Comparison of ENCODE assay signal across 8 mouse cellular contexts in the genomic region with DNA sequence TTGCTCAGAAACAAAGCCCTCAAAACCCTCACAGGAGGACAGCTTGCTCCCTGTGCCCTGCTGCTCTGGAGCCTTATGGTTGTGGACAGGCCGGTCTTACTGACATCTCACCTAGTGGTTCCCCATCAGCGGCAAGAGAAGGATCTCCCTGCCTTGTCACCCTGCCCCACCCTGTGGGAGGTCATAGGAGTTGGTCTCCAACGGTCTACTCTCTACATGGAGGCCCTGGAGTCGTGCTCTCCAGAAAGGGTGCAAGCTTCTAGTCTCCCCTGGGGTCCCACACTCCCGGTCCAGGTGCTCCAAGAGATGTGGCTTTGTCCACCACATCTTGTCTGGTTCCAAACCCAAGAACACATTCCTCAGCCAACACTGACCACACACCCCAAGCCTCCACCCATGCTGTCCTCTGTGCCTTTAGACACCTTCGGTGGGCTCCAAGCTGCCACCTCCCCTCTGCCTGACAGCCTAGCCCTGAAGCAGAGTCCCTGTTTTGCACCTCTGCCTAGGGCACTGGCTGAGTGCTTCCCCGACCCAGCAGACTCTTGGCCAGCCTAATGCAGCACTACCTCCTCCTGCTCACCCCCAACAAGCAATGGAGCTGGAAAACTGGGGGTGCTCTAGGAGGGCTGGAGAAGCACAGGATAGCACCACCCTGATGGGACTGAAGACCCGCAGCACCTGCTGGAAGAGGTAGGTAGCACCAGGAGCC. TPM values are rescaled to one million over a fixed set of nuclear protein-coding genes. Genes with fewer than 3 reads are reported as not detected.
DNase-seq lines count a peak whose midpoint lies in the region; ATAC-seq and TF ChIP-seq lines count a peak whose summit lies in the region.

No protein-coding gene starts in this region.

- DNase-seq in heart, postnatal 4 days: no peak
- DNase-seq in Patski (ENCODE audit: low read depth, low spot score): no peak
- DNase-seq in layer of hippocampus, adult 9-11 months: no peak
- no peak for DNase-seq in left cerebral cortex, postnatal 4 days
- DNase-seq in urinary bladder, postnatal 14 days (ENCODE audit: low spot score): no peak

- CTCF ChIA-PET in Patski (lab: Charles Lee): interaction anchor here (1.2 kb wide), 1 partner anchor 193 kb away, joined by 4 read pairs; no protein-coding TSS in a partner anchor

- H3K9ac ChIP-seq in heart, embryonic 14.5 days (ENCODE audit: low read length): peak overlapping the region; percentile 97
- H3K9ac ChIP-seq in hindbrain, embryonic 13.5 days: peak overlapping the region; percentile 100
- H3K9ac ChIP-seq in midbrain, embryonic 16.5 days (ENCODE audit: low read depth, low read length): peak overlapping the region; percentile 96

- intact Hi-C loops in left cerebral cortex, postnatal 4 days (cut with DNase I): loop anchor here (5.0 kb wide), 2 partner anchors 266 to 434 kb away; no protein-coding TSS in a partner anchor

- POLR2A ChIA-PET in Patski (lab: Charles Lee): interaction anchor here (0.6 to 0.9 kb wide), 2 partner anchors 8 to 508 kb away, joined by 3 read pairs; no protein-coding TSS in a partner anchor

- H3K36me3 ChIP-seq in heart, embryonic 14.5 days (ENCODE audit: control insufficient read depth, insufficient read depth, low read length): peaks cover 11% of the 10 kb centered on the region; the same call in 1 of the 2 replicates
- H3K36me3 ChIP-seq in hindbrain, embryonic 13.5 days: peaks cover 15% of the 10 kb centered on the region
- H3K36me3 ChIP-seq in midbrain, embryonic 16.5 days (ENCODE audit: control insufficient read depth, insufficient read depth, low read length): 0 out of 2 replicates have a peak, but pooled peaks cover 6% of the 10 kb centered on the region

- no peak for TF ChIP-seq CTCF in Patski (IDR thresholded peaks at IDR 0.05)

- peak overlapping the region; percentile 98 for H3K4me2 ChIP-seq in heart, embryonic 14.5 days (ENCODE audit: low read length)
- peak overlapping the region; percentile 93 for H3K4me2 ChIP-seq in hindbrain, embryonic 13.5 days
- H3K4me2 ChIP-seq in midbrain, embryonic 16.5 days (ENCODE audit: low read length): peak overlapping the region; percentile 75

- in situ Hi-C loops in Patski (cut with MboI; ENCODE audit: low pct_unique_long_range_greater_than_20kb): loop anchor here (5.0 kb wide), 2 partner anchors 191 to 271 kb away; no protein-coding TSS in a partner anchor

- H3K27ac ChIP-seq in heart, embryonic 14.5 days (replicated peaks in 1 of 2; ENCODE audit: control insufficient read depth in 1 of 2, insufficient read depth in 1 of 2, low read depth in 2 of 2, low read length in 2 of 2): no peak overlapping the region
- peak overlapping the region; percentile 91 for H3K27ac ChIP-seq in hindbrain, embryonic 13.5 days
- peak overlapping the region; percentile 92 for H3K27ac ChIP-seq in midbrain, embryonic 16.5 days (ENCODE audit: low read length)

- no peaks in the 10 kb centered on the region for H3K9me3 ChIP-seq in heart, embryonic 14.5 days (ENCODE audit: control insufficient read depth, low read length)
- H3K9me3 ChIP-seq in hindbrain, embryonic 13.5 days: no peaks in the 10 kb centered on the region
- no peaks in the 10 kb centered on the region for H3K9me3 ChIP-seq in midbrain, embryonic 16.5 days (replicated peaks; ENCODE audit: control insufficient read depth, low read length, poor library complexity, severe bottlenecking)

- WGBS in heart, embryonic 14.5 days: 61% methylated on average over 8 of the region's 8 CpGs
- WGBS in hindbrain, embryonic 13.5 days: 43% methylated on average over 8 of the region's 8 CpGs
- 33% methylated on average over 8 of the region's 8 CpGs for WGBS in midbrain, embryonic 16.5 days

- H3K27me3 ChIP-seq in heart, embryonic 14.5 days (ENCODE audit: control insufficient read depth, insufficient read depth, low read length): peaks cover 7% of the 10 kb centered on the region
- H3K27me3 ChIP-seq in Patski: no peaks in the 10 kb centered on the region
- H3K27me3 ChIP-seq in hindbrain, embryonic 13.5 days: peaks cover 14% of the 10 kb centered on the region; the same call in 1 of the 2 replicates
- H3K27me3 ChIP-seq in midbrain, embryonic 16.5 days (ENCODE audit: control insufficient read depth, insufficient read depth, low read depth, low read length): no peaks in the 10 kb centered on the region

- peaks cover 26 to 33% of the 10 kb centered on the region in 2 experiments for H3K4me1 ChIP-seq in heart, embryonic 14.5 days (ENCODE audit: control insufficient read depth in 2 of 2, insufficient read depth in 2 of 2, low read length in 2 of 2)
- H3K4me1 ChIP-seq in hindbrain, embryonic 13.5 days (replicated peaks): peaks cover 62% of the 10 kb centered on the region
- H3K4me1 ChIP-seq in midbrain, embryonic 16.5 days (ENCODE audit: control insufficient read depth, insufficient read depth, low read length): peaks cover 48% of the 10 kb centered on the region

- ATAC-seq in heart, embryonic 14.5 days (ENCODE audit: insufficient number of reproducible peaks, insufficient read depth, low FRiP score, low read depth): no peak
- peak; percentile 1 for ATAC-seq in Patski
- peak; percentile 6; the same call in 1 of the 2 replicates for ATAC-seq in hindbrain, embryonic 13.5 days (ENCODE audit: low FRiP score)
- ATAC-seq in midbrain, embryonic 16.5 days: peak; percentile 1; the same call in 1 of the 2 replicates

- peak overlapping the region; percentile 96 to 99 for H3K4me3 ChIP-seq in heart, embryonic 14.5 days (ENCODE audit: control insufficient read depth in 1 of 2, insufficient read depth in 1 of 2, low read depth in 1 of 2, low read length in 2 of 2)
- peak overlapping the region; percentile 98 for H3K4me3 ChIP-seq in hindbrain, embryonic 13.5 days
- H3K4me3 ChIP-seq in midbrain, embryonic 16.5 days (ENCODE audit: low read depth, low read length): peak overlapping the region; percentile 98

RNA-seq across cellular contexts. Expression of gene Plxna1, which starts 1.6 kb away (rescaled TPM):
- 9.7 and 11.1 TPM in 2 replicates for polyA plus RNA-seq in heart, embryonic 14.5 days (2014; fragmentation: Nextera tagmentation; extraction: Ambion mirVana)
- 10 to 100 TPM; 37.6 to 39.7 TPM for total RNA-seq in heart, postnatal 4 days (2021)
- 103 TPM for polyA plus RNA-seq in Patski (2021)
- 44.9 and 45.3 TPM in 2 replicates for polyA plus RNA-seq in hindbrain, embryonic 13.5 days (2015; fragmentation: Nextera tagmentation; extraction: Ambion mirVana)
- 64.0 and 78.9 TPM in 2 replicates for polyA plus RNA-seq in midbrain, embryonic 16.5 days (2015; fragmentation: Nextera tagmentation; extraction: Ambion mirVana)
- 100 to 1,000 TPM; 188 to 193 TPM for total RNA-seq in left cerebral cortex, postnatal 4 days (2021)

Comparison
In these comparisons a context has a peak if more than half of its experiments do, and no peak if none do; other contexts are left out.
1. H3K27ac ChIP-seq: peak in hindbrain, embryonic 13.5 days (single experiment) and midbrain, embryonic 16.5 days (single experiment); none in heart, embryonic 14.5 days (0 of 2).
2. Peak in every context shown above with its lines, with median percentiles within 50 percentile points of each other: H3K4me2 ChIP-seq, H3K4me3 ChIP-seq and H3K9ac ChIP-seq.